Mouse (Mus musculus): ENCODE results near the gene Bloc1s6. TPM values are rescaled to one million over a fixed set of nuclear protein-coding genes. Genes with fewer than 3 reads are reported as not detected.
A peak's percentile ranks its signal among the peaks of the same experiment; 100 is the strongest.

The Bloc1s6 gene
- total and polyA plus RNA-seq, 2 experiments: 8.5 to 11.1 TPM

DNA sequence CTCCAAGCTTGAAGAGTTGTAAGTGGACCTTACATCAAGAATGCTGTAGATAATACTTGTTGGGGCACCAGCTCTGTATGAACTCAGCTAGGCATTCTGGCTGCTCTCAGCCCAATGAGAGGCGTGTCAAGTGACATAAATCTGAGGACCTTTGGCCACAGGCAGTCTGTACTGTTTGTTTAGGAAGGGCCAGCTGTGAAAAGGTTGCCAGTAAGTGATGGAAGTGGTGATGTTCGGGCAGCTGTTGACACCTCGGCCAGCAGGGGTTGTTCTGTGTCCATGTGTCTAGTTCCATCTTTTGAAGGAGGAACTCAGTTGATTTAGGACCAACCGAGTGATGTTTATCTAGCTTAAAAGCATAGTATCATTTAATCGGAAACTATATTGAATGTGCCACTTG, 41.7 kb downstream of the Bloc1s6 start:
- Histone ChIP-seq H3K27ac (replicated peaks; ENCODE audit: insufficient read depth, low read depth, low read length) (0 out of 2 replicates have a peak overlapping the region, but pooled peaks have one; percentile 0), H3K4me3 (ENCODE audit: insufficient read depth, low read depth, low read length) (no peak overlapping the region), H3K4me1 (ENCODE audit: control insufficient read depth, insufficient read depth, low read length) (peaks cover 41% of the 10 kb centered on the region), H3K27me3 (ENCODE audit: control insufficient read depth, insufficient read depth, low read length) (no peaks in the 10 kb centered on the region), H3K79me2 (ENCODE audit: control insufficient read depth, insufficient read depth, low read length) (peaks cover 19% of the 10 kb centered on the region; the same call in 1 of the 2 replicates), H3K36me3 (ENCODE audit: control insufficient read depth, insufficient read depth, low read length) (no peaks in the 10 kb centered on the region), H3K9ac (ENCODE audit: low read depth, low read length) (no peak overlapping the region)
- TF ChIP-seq CTCF (IDR thresholded peaks at IDR 0.05; ENCODE audit: low read depth, low read length) (peak; percentile 32; the same call in 1 of the 2 replicates), POLR2A (IDR thresholded peaks at IDR 0.05; ENCODE audit: extremely low read depth, insufficient read depth, low read length) (no peak)
- WGBS: 7% methylated on average over 5 of the region's 5 CpGs
- peak; percentile 97 for DNase-seq (ENCODE audit: extremely low read depth, low read depth, low spot score)

DNA sequence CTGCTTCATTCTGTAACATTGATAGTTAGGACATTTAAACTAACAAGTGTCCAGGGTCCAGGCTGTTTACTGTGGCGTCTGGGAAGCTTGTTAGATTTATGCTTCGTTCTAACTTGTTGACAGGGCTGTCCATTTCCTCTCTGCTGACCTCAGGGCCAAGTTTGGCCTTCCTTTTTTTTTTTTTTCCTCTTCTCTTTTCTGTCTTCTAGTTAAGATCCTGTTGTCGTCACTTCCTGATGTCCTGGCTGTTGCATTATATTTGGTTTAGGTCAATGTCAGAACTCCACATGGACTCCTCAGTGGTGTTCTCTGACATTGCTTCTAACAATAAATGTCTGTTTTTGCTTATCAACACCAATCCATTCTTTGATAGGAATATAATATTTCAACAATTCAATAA, 42.1 kb downstream of the Bloc1s6 start:
- no peaks in the 10 kb centered on the region for H3K27me3 ChIP-seq (ENCODE audit: control insufficient read depth, insufficient read depth, low read length)
- WGBS: under 1% methylated on average over 3 of the region's 3 CpGs
- peaks cover 1% of the 10 kb centered on the region; the same call in 1 of the 2 replicates for H3K36me3 ChIP-seq (ENCODE audit: control insufficient read depth, insufficient read depth, low read length)
- peaks cover 19% of the 10 kb centered on the region; the same call in 1 of the 2 replicates for H3K79me2 ChIP-seq (ENCODE audit: control insufficient read depth, insufficient read depth, low read length)
- H3K4me1 ChIP-seq (ENCODE audit: control insufficient read depth, insufficient read depth, low read length): peaks cover 42% of the 10 kb centered on the region
- H3K27ac ChIP-seq (replicated peaks; ENCODE audit: insufficient read depth, low read depth, low read length): peak overlapping the region; percentile 48
- H3K9ac ChIP-seq (ENCODE audit: low read depth, low read length): no peak overlapping the region
- DNase-seq (ENCODE audit: extremely low read depth, low read depth, low spot score): no peak
- no peak overlapping the region for H3K4me3 ChIP-seq (ENCODE audit: insufficient read depth, low read depth, low read length)
- no peak for TF ChIP-seq CTCF (IDR thresholded peaks at IDR 0.05; ENCODE audit: low read depth, low read length)
- TF ChIP-seq POLR2A (IDR thresholded peaks at IDR 0.05; ENCODE audit: extremely low read depth, insufficient read depth, low read length): no peak

DNA sequence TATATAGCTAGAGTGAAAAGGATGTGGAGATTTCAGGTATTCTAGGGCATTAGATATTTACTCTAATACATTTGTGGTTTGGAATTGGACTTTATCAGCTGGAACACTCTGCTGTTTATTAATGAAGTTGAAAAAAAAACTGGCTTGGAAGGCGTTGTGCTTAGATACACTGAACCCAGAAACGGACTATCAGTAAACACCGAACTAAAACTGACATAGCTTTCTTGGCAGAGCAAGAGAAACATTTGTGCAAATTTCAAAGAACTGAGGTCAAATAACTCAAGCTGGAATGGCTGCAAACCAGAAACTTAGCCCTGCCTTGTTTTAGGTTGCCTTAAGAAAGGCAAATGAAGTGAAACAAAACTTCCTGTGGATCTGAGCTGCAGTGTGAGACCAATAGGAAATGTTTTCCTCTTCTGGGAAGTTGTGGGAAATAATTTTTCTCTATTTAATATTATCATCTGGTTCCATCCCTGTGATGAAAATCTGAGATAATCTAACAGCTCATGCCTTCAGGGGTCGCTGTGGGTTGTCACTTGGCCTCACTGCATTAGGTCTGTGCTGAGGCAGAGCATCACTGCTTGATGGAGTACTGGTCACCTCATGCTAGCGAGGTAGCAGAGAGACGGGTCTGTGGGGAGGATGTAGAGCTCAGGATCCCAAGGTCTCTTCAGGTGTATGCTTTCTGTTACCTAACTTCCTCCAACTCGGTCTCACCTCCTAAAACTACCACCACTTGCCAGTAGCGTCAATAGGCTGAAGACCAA, 43.5 kb downstream of the Bloc1s6 start:
- H3K9ac ChIP-seq (ENCODE audit: low read depth, low read length): peak overlapping the region; percentile 36; the same call in 1 of the 2 replicates
- peak; percentile 41 for TF ChIP-seq CTCF (IDR thresholded peaks at IDR 0.05; ENCODE audit: low read depth, low read length)
- TF ChIP-seq POLR2A (IDR thresholded peaks at IDR 0.05; ENCODE audit: extremely low read depth, insufficient read depth, low read length): no peak
- peak overlapping the region; percentile 83 for H3K27ac ChIP-seq (replicated peaks; ENCODE audit: insufficient read depth, low read depth, low read length)
- peak; percentile 99 for DNase-seq (ENCODE audit: extremely low read depth, low read depth, low spot score)
- H3K36me3 ChIP-seq (ENCODE audit: control insufficient read depth, insufficient read depth, low read length): peaks cover 10% of the 10 kb centered on the region; the same call in 1 of the 2 replicates
- no peak overlapping the region for H3K4me3 ChIP-seq (ENCODE audit: insufficient read depth, low read depth, low read length)
- H3K79me2 ChIP-seq (ENCODE audit: control insufficient read depth, insufficient read depth, low read length): peaks cover 26% of the 10 kb centered on the region; the same call in 1 of the 2 replicates
- H3K4me1 ChIP-seq (ENCODE audit: control insufficient read depth, insufficient read depth, low read length): peaks cover 42% of the 10 kb centered on the region
- 26% methylated on average over 8 of the region's 8 CpGs for WGBS
- no peaks in the 10 kb centered on the region for H3K27me3 ChIP-seq (ENCODE audit: control insufficient read depth, insufficient read depth, low read length)

DNA sequence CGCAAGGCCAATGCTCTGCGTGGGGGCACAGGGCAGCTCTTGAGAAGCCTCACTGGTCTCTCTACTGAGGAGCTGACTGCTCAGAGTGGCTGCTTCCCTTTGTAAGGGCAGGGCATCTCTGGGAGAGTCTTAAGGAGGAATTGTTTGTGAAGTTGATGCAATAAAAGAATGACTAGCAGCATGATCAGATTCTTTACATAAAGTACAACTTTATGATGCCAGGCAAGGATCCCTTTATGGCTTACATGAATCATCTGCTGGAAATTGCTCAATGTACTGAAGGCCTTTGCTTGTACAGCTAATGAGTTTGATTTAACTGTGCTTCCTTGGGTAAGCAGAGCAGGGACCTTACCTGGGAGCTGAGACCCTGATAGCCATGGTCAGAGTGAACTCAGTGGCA, 45.4 kb downstream of the Bloc1s6 start:
- Histone ChIP-seq H3K79me2 (ENCODE audit: control insufficient read depth, insufficient read depth, low read length) (peaks cover 20% of the 10 kb centered on the region; the same call in 1 of the 2 replicates), H3K27ac (replicated peaks; ENCODE audit: insufficient read depth, low read depth, low read length) (peak overlapping the region; percentile 34; the same call in 1 of the 2 replicates), H3K4me3 (ENCODE audit: insufficient read depth, low read depth, low read length) (no peak overlapping the region), H3K9ac (ENCODE audit: low read depth, low read length) (no peak overlapping the region), H3K4me1 (ENCODE audit: control insufficient read depth, insufficient read depth, low read length) (peaks cover 46% of the 10 kb centered on the region), H3K27me3 (ENCODE audit: control insufficient read depth, insufficient read depth, low read length) (no peaks in the 10 kb centered on the region), H3K36me3 (ENCODE audit: control insufficient read depth, insufficient read depth, low read length) (peaks cover 17% of the 10 kb centered on the region)
- WGBS: 92% methylated on average over 2 of the region's 2 CpGs
- TF ChIP-seq POLR2A (IDR thresholded peaks at IDR 0.05; ENCODE audit: extremely low read depth, insufficient read depth, low read length): no peak
- no peak for TF ChIP-seq CTCF (IDR thresholded peaks at IDR 0.05; ENCODE audit: low read depth, low read length)
- DNase-seq (ENCODE audit: extremely low read depth, low read depth, low spot score): no peak

DNA sequence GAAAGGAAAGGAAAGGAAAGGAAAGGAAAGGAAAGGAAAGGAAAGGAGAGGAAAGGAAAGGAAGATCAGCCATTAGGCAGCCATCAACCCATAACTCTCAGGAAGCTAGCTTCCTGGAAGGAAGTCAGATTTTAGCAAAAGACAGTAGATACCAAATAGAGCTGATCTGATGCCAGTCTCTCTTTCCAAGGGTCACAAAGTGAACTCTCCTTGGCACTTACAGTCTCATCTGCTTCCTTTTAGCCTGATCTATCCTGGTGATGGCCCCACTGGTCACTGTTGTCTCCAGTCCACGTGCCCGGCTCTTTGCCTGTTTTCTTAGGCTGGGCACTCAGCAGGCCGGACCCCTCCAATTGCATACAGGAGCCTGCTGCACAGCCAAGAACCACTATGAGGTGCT, 46.4 kb downstream of the Bloc1s6 start:
- H3K4me1 ChIP-seq (ENCODE audit: control insufficient read depth, insufficient read depth, low read length): peaks cover 42% of the 10 kb centered on the region
- no peak overlapping the region for H3K9ac ChIP-seq (ENCODE audit: low read depth, low read length)
- peak overlapping the region; percentile 1 for H3K27ac ChIP-seq (replicated peaks; ENCODE audit: insufficient read depth, low read depth, low read length)
- H3K79me2 ChIP-seq (ENCODE audit: control insufficient read depth, insufficient read depth, low read length): peaks cover 20% of the 10 kb centered on the region; the same call in 1 of the 2 replicates
- 23% methylated on average over 3 of the region's 3 CpGs for WGBS
- TF ChIP-seq POLR2A (IDR thresholded peaks at IDR 0.05; ENCODE audit: extremely low read depth, insufficient read depth, low read length) (no peak), CTCF (IDR thresholded peaks at IDR 0.05; ENCODE audit: low read depth, low read length) (no peak)
- no peak overlapping the region for H3K4me3 ChIP-seq (ENCODE audit: insufficient read depth, low read depth, low read length)
- H3K27me3 ChIP-seq (ENCODE audit: control insufficient read depth, insufficient read depth, low read length): no peaks in the 10 kb centered on the region
- H3K36me3 ChIP-seq (ENCODE audit: control insufficient read depth, insufficient read depth, low read length): peaks cover 17% of the 10 kb centered on the region
- DNase-seq (ENCODE audit: extremely low read depth, low read depth, low spot score): peak; percentile 93

DNA sequence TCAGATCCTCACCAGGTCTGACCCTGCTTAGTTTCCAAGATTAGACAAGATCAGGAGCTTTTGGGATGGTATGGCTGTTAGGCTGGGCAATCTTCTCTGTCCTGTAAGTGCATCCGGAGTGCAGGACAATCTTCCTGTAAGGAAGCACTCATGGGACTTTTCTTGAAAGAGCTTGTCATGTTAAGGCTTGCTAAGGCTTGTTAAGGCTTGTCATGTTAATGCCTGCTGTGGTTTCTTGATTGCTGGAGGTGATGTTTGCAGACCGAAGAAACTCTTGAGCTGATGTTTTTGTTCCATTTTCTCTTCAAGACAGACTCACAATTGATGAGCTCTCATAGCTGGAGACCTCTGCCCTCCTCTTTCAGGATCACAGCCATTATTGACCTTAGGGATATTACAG, 47.9 kb downstream of the Bloc1s6 start:
- H3K4me1 ChIP-seq (ENCODE audit: control insufficient read depth, insufficient read depth, low read length): peaks cover 36% of the 10 kb centered on the region
- H3K27me3 ChIP-seq (ENCODE audit: control insufficient read depth, insufficient read depth, low read length): no peaks in the 10 kb centered on the region
- no peak for DNase-seq (ENCODE audit: extremely low read depth, low read depth, low spot score)
- H3K36me3 ChIP-seq (ENCODE audit: control insufficient read depth, insufficient read depth, low read length): peaks cover 19% of the 10 kb centered on the region
- H3K27ac ChIP-seq (replicated peaks; ENCODE audit: insufficient read depth, low read depth, low read length): no peak overlapping the region
- TF ChIP-seq POLR2A (IDR thresholded peaks at IDR 0.05; ENCODE audit: extremely low read depth, insufficient read depth, low read length): no peak
- no peak for TF ChIP-seq CTCF (IDR thresholded peaks at IDR 0.05; ENCODE audit: low read depth, low read length)
- H3K4me3 ChIP-seq (ENCODE audit: insufficient read depth, low read depth, low read length): no peak overlapping the region
- peaks cover 17% of the 10 kb centered on the region; the same call in 1 of the 2 replicates for H3K79me2 ChIP-seq (ENCODE audit: control insufficient read depth, insufficient read depth, low read length)
- no peak overlapping the region for H3K9ac ChIP-seq (ENCODE audit: low read depth, low read length)
- WGBS: 92% methylated on average over 2 of the region's 2 CpGs

Data from liver, adult 2 months (tissue).